Mouse (Mus musculus): ENCODE measurements at regions not wholly inside any gene's neighbourhood (a gene's known extent, or its start where the extent isn't known, plus 50 kb on each side); places are given as distances from the start of the nearest gene placed in this dataset.
A peak's percentile ranks its signal among the peaks of the same experiment; 100 is the strongest.

DNA sequence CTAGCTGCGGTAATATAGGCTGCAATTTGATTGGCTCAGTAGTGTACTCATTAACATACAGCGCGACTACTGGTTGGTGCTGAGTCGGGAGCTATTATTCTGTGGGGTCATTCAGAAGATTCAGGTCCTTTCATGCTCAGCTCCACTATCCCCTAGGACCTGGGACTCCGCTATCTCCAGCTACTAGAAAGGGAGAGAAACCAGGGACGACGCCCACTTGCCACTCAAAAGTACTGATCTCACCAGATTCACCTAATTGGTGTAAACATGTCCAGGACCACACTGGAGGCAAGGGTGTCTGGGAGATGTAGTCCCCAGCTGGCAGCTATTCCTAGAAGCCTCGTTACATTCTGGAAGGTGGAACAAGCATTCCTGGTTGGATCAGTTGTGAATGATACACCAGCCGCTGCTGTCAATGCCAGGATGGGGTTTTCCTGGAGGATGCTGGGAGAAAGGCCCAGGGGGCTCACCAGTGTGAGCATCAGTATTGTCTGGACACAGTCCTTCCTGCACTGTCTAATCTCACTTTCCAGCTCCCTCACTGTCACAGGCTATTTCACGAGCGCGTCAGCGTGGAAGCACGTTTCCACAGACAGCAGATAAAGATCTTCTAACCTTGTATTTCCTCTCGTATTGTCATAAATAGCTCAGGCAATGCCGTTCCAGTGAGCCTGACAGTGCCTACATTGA lies 60.9 kb upstream of the Ctbp2 start:
- Histone ChIP-seq H3K9me3 (no peaks in the 10 kb centered on the region), H3K4me1 (replicated peaks) (0 out of 2 replicates have a peak, but pooled peaks cover 5% of the 10 kb centered on the region), H3K27me3 (0 out of 2 replicates have a peak, but pooled peaks cover 2% of the 10 kb centered on the region), H3K4me3 (replicated peaks) (no peak overlapping the region), H3K36me3 (no peaks in the 10 kb centered on the region), H3K4me2 (no peak overlapping the region), H3K27ac (no peak overlapping the region), H3K9ac (replicated peaks) (no peak overlapping the region)
- WGBS, result 66% methylated on average over 16 of the region's 16 CpGs
- ATAC-seq (ENCODE audit: insufficient number of reproducible peaks, insufficient read depth, low FRiP score, low TSS enrichment, low read depth), result peak; percentile 47; the same call in 1 of the 2 replicates

- no peak for ATAC-seq (ENCODE audit: insufficient number of reproducible peaks, insufficient read depth, low FRiP score, low TSS enrichment, low read depth)
- 48% methylated on average over 2 of the region's 2 CpGs for WGBS
- no peak overlapping the region for H3K4me2 ChIP-seq
- 0 out of 2 replicates have a peak, but pooled peaks cover 2% of the 10 kb centered on the region for H3K27me3 ChIP-seq
- H3K4me3 ChIP-seq (replicated peaks), result no peak overlapping the region
- no peaks in the 10 kb centered on the region for H3K36me3 ChIP-seq
- no peak overlapping the region for H3K9ac ChIP-seq (replicated peaks)
- no peaks in the 10 kb centered on the region for H3K9me3 ChIP-seq
- H3K27ac ChIP-seq, result no peak overlapping the region
- peaks cover 11% of the 10 kb centered on the region; the same call in 1 of the 2 replicates for H3K4me1 ChIP-seq (replicated peaks)
Measured at GRCm38 (mm10) chr7:133181388-133181787, 57.2 kb upstream of the Ctbp2 start.

DNA sequence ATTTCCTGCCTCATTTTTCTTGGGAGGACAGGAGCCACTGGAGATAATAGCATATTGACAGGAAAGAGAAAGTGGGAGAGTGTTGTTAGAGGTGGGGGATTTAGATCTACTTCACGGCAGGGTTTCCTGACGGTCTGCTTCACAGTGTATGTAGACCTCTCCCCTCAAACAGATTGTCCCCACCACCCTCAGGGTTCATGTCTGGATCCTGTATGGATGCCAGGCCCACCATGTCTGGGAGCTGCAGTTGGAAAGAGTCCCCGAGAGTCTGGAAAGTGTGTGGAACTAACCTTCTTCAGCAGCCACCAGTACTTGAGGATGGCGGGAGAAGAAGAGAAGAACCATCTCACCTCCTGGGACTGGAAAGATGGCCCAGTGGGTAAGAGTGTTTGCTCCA lies 53.0 kb upstream of the Ctbp2 start:
- Histone ChIP-seq H3K27ac (no peak overlapping the region), H3K36me3 (no peaks in the 10 kb centered on the region), H3K9me3 (no peaks in the 10 kb centered on the region), H3K27me3 (no peaks in the 10 kb centered on the region), H3K4me1 (replicated peaks) (peaks cover 8% of the 10 kb centered on the region; the same call in 1 of the 2 replicates), H3K4me2 (no peak overlapping the region), H3K4me3 (replicated peaks) (no peak overlapping the region), H3K9ac (replicated peaks) (no peak overlapping the region)
- ATAC-seq (ENCODE audit: insufficient number of reproducible peaks, insufficient read depth, low FRiP score, low TSS enrichment, low read depth), result no peak
- WGBS, result 81% methylated on average over 4 of the region's 4 CpGs

GRCm38 (mm10) chr7:133176256-133177178 lies 52.4 kb upstream of the Ctbp2 start:
- Histone ChIP-seq H3K4me3 (replicated peaks) (no peak overlapping the region), H3K4me2 (no peak overlapping the region), H3K4me1 (replicated peaks) (peaks cover 11% of the 10 kb centered on the region; the same call in 1 of the 2 replicates), H3K36me3 (no peaks in the 10 kb centered on the region), H3K9me3 (no peaks in the 10 kb centered on the region), H3K27ac (no peak overlapping the region), H3K9ac (replicated peaks) (no peak overlapping the region), H3K27me3 (no peaks in the 10 kb centered on the region)
- WGBS, result 53% methylated on average over 10 of the region's 10 CpGs
- ATAC-seq (ENCODE audit: insufficient number of reproducible peaks, insufficient read depth, low FRiP score, low TSS enrichment, low read depth), result no peak

Measured in limb, embryonic 12.5 days (tissue).